10 mouse cellular contexts compared by ENCODE assay signal in the genomic region with DNA sequence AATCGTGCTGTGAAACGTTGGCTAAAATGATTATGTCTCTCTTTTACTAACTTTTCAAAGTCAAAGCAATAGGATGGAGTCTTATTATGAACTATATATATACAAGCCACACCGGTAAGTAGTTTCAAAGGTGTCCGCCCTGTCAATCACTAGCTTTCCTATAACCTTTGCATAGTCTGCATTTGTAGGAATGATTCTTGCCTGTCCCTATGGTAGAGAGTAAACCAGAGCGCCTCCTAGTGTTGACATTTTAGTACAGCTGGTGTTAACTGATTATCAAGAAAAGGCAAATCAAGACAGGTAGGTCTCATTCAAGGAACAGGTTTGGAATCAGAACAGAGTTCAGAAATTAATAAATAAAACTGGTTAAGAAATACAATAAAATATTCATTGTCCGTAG. TPM values are rescaled to one million over a fixed set of nuclear protein-coding genes. Genes with fewer than 3 reads are reported as not detected.
DNase-seq lines count a peak whose midpoint lies in the region; ATAC-seq and TF ChIP-seq lines count a peak whose summit lies in the region.
"Had no signal": no experiment of that assay in that cellular context is flagged by ENCODE, and none has a peak within 500 bp of the region (broad histone marks: within the 10 kb centered on the region; RNA-seq: fewer than 3 reads in every experiment).

No protein-coding gene starts in this region.

- no peak for TF ChIP-seq POLR2A in kidney, adult 2 months (IDR thresholded peaks at IDR 0.05; ENCODE audit: low read depth, low read length)

- ATAC-seq in kidney, embryonic 14.5 days (ENCODE audit: low FRiP score, low TSS enrichment) = no peak
- ATAC-seq in forebrain, postnatal 0 days = no peak

- H3K9ac ChIP-seq in kidney, embryonic 14.5 days (ENCODE audit: low read depth, low read length) = no peak overlapping the region
- no peak overlapping the region for H3K9ac ChIP-seq in forebrain, postnatal 0 days

- DNase-seq in kidney, adult 2 months = peak; percentile 67
- DNase-seq in urinary bladder, postnatal 14 days (ENCODE audit: low spot score) = peak; percentile 38
- DNase-seq in urinary bladder, postnatal 25 days (ENCODE audit: low spot score) = no peak
- peak; percentile 29 for DNase-seq in forebrain, postnatal 0 days
- no peak for DNase-seq in spleen, adult 12 weeks (ENCODE audit: low spot score)
- DNase-seq in neural tube, embryonic 10.5 days (ENCODE audit: extremely low spot score, low spot score) = no peak
- no peak for DNase-seq in ovary, postnatal 36 days (ENCODE audit: low spot score)

- no peaks in the 10 kb centered on the region for H3K4me1 ChIP-seq in kidney, adult 2 months (ENCODE audit: control insufficient read depth, insufficient read depth, low read length)
- no peaks in the 10 kb centered on the region for H3K4me1 ChIP-seq in kidney, embryonic 14.5 days (ENCODE audit: control insufficient read depth, insufficient read depth, low read length)
- H3K4me1 ChIP-seq in forebrain, postnatal 0 days (ENCODE audit: insufficient read depth) = no peaks in the 10 kb centered on the region

- WGBS in kidney, adult 2 months = 49% methylated on average over 6 of the region's 6 CpGs
- 56% methylated on average over 6 of the region's 6 CpGs for WGBS in kidney, embryonic 14.5 days
- 54% methylated on average over 6 of the region's 6 CpGs for WGBS in forebrain, postnatal 0 days

- H3K27ac ChIP-seq in kidney, adult 2 months (ENCODE audit: insufficient read depth, low read depth, low read length) = no peak overlapping the region
- no peak overlapping the region for H3K27ac ChIP-seq in kidney, embryonic 14.5 days (ENCODE audit: low read depth, low read length)
- H3K27ac ChIP-seq in forebrain, postnatal 0 days (ENCODE audit: low read depth, low read length) = no peak overlapping the region

- H3K27me3 ChIP-seq in kidney, adult 2 months (replicated peaks; ENCODE audit: control insufficient read depth, insufficient read depth, low read length) = no peaks in the 10 kb centered on the region
- no peaks in the 10 kb centered on the region for H3K27me3 ChIP-seq in kidney, embryonic 14.5 days (ENCODE audit: control insufficient read depth, insufficient read depth, low read length)
- H3K27me3 ChIP-seq in forebrain, postnatal 0 days (ENCODE audit: insufficient read depth, low read length) = no peaks in the 10 kb centered on the region

- no peak overlapping the region for H3K4me3 ChIP-seq in kidney, adult 2 months (ENCODE audit: insufficient read depth, low read depth, low read length)
- H3K4me3 ChIP-seq in kidney, embryonic 14.5 days (ENCODE audit: low read length) = no peak overlapping the region
- H3K4me3 ChIP-seq in forebrain, postnatal 0 days (ENCODE audit: low read depth, low read length) = no peak overlapping the region
- H3K4me3 ChIP-seq: myocyte had no signal

- no peak overlapping the region for H3K4me2 ChIP-seq in kidney, embryonic 14.5 days (replicated peaks; ENCODE audit: low read depth, low read length)
- H3K4me2 ChIP-seq in forebrain, postnatal 0 days (ENCODE audit: low read depth) = no peak overlapping the region

- 0 out of 2 replicates have a peak, but pooled peaks have one; percentile 26 for TF ChIP-seq CTCF in kidney, adult 2 months (conservative IDR thresholded peaks at IDR 0.05; ENCODE audit: insufficient read depth, insufficient read length, low read depth, low read length)
- TF ChIP-seq CTCF in forebrain, postnatal 0 days (IDR thresholded peaks at IDR 0.05; ENCODE audit: low read depth) = peak; percentile 62

- no peaks in the 10 kb centered on the region for H3K36me3 ChIP-seq in kidney, adult 2 months (ENCODE audit: control insufficient read depth, insufficient read depth, low read length)
- no peaks in the 10 kb centered on the region for H3K36me3 ChIP-seq in kidney, embryonic 14.5 days (ENCODE audit: control insufficient read depth, insufficient read depth, low read length)
- no peaks in the 10 kb centered on the region for H3K36me3 ChIP-seq in forebrain, postnatal 0 days (ENCODE audit: insufficient read depth)

- H3K9me3 ChIP-seq in kidney, embryonic 14.5 days (ENCODE audit: control insufficient read depth, low read length) = no peaks in the 10 kb centered on the region
- H3K9me3 ChIP-seq in forebrain, postnatal 0 days (ENCODE audit: low read length) = no peaks in the 10 kb centered on the region

RNA-seq across cellular contexts. Expression of a gene that starts 20.5 kb away (rescaled TPM):
- 46.8 and 49.4 TPM in 2 replicates for polyA plus RNA-seq in kidney, adult 2 months (2012; rRNA removed)
- 85.1 and 98.7 TPM in 2 replicates for polyA plus RNA-seq in kidney, embryonic 14.5 days (2014; fragmentation: Nextera tagmentation; extraction: Ambion mirVana)
- not detected in 2 replicates for total RNA-seq in forebrain, postnatal 0 days (2014; rRNA removed)
- polyA plus RNA-seq in forebrain, postnatal 0 days (2015; fragmentation: Nextera tagmentation; extraction: Ambion mirVana) = not detected in 2 replicates
- total RNA-seq: heart, postnatal 14 days had no signal
- polyA plus RNA-seq: myocyte had no signal

RNA-seq across cellular contexts. Expression of a gene that starts 35.7 kb away (rescaled TPM):
- 0.23 TPM in 1 of 2 replicates, not detected in the other for polyA plus RNA-seq in kidney, adult 2 months (2012; rRNA removed)
- not detected in 2 replicates for polyA plus RNA-seq in kidney, embryonic 14.5 days (2014; fragmentation: Nextera tagmentation; extraction: Ambion mirVana)
- not detected in 2 replicates for total RNA-seq in forebrain, postnatal 0 days (2014; rRNA removed)
- polyA plus RNA-seq in forebrain, postnatal 0 days (2015; fragmentation: Nextera tagmentation; extraction: Ambion mirVana) = not detected in 2 replicates
- total RNA-seq: heart, postnatal 14 days had no signal
- polyA plus RNA-seq: myocyte had no signal

Comparison
In these comparisons a context has a peak if more than half of its experiments do, and no peak if none do; other contexts are left out.
1. DNase-seq: peak in kidney, adult 2 months (single experiment), urinary bladder, postnatal 14 days (single experiment) and forebrain, postnatal 0 days (single experiment); none in urinary bladder, postnatal 25 days (single experiment), spleen, adult 12 weeks (single experiment), neural tube, embryonic 10.5 days (single experiment) and ovary, postnatal 36 days (single experiment).
2. RNA of a gene that starts 20.5 kb away (polyA plus RNA-seq): 85.1 to 98.7 TPM in kidney, embryonic 14.5 days and 46.8 to 49.4 TPM in kidney, adult 2 months; not detected in forebrain, postnatal 0 days; every median in the first group is over 10 times any median in the second.